Mouse (Mus musculus) bone marrow, adult 2 months (tissue): ENCODE results near the gene Nudc. TPM values are rescaled to one million over a fixed set of nuclear protein-coding genes. Genes with fewer than 3 reads are reported as not detected.
"Not testable (repeated sequence)": the region's sequence is repeated elsewhere in the genome, so short reads cannot be mapped to it uniquely, and the experiment has no call there.

Source experiments
- H3K27ac ChIP-seq: fragments of 200-500 bp; 2 replicates; pipeline ENCODE4 v1.5.1; 2012; ENCODE audit warnings: low read depth, mild to moderate bottlenecking, control low read depth, inconsistent platforms, low read length; ENCODE audit not compliant: control insufficient read depth, poor library complexity, insufficient read depth
- H3K4me1 ChIP-seq: fragments of 200-500 bp; 2 replicates; pipeline ENCODE4 v1.6.1; 2011; ENCODE audit warnings: low read length; ENCODE audit not compliant: control insufficient read depth, insufficient read depth
- H3K4me3 ChIP-seq: fragments of 200-500 bp; replicated peaks from 2 replicates; pipeline ENCODE3; 2011; ENCODE audit warnings: mild to moderate bottlenecking, low read depth, low read length, control low read depth; ENCODE audit not compliant: control insufficient read depth
- CTCF ChIP-seq: fragments of 200-500 bp; IDR thresholded peaks from 2 replicates; pipeline ENCODE4 v1.5.1; 2011; ENCODE audit warnings: low read length, control low read depth; ENCODE audit not compliant: control insufficient read depth, insufficient read depth
- POLR2A ChIP-seq: fragments of 200-500 bp; IDR thresholded peaks from 2 replicates; pipeline ENCODE4 v1.6.1; 2011; ENCODE audit warnings: low read depth, mild to moderate bottlenecking, control low read depth, low read length, borderline replicate concordance; ENCODE audit not compliant: control insufficient read depth
- WGBS: fragments of 180-500 bp; shearing (Covaris S2); methylation state at CpG from one replicate; pipeline ENCODE4 v1.1.7; 2018; 5-methylcytosine and 5-hydroxymethylcytosine counted together
- polyA plus RNA-seq: library from polyadenylated mRNA; stranded (reverse); fragments of >200 nt; gene quantifications from 2 replicates; pipeline ENCODE4 v1.2.4, GENCODE M21; 2011; ENCODE audit warnings: low replicate concordance; ENCODE audit not compliant: missing spikeins, insufficient read depth, insufficient read length

Nudc gene
- polyA plus RNA-seq, 1 experiment = 84.5 TPM

GRCm38 (mm10) chr4:133518601-133519368 is 27.0 kb downstream of the Nudc start, which contains the start of gene Kdf1:
TSS of gene Kdf1 (plus strand) at chr4:133518963.
- Histone ChIP-seq H3K27ac (no peak within 1 kb of the TSS; the same call in 1 of the 2 replicates), H3K4me3 (no peak within 1 kb of the TSS), H3K4me1 (no peaks in the 10 kb centered on the region; the same call in 1 of the 2 replicates)
- no peak for TF ChIP-seq CTCF
- no peak for TF ChIP-seq POLR2A
- 8% methylated on average over 69 of the region's 69 CpGs for WGBS

GRCm38 (mm10) chr4:133512972-133513371 is 32.8 kb downstream of the Nudc start:
- Histone ChIP-seq H3K4me3 (no peak overlapping the region), H3K27ac (no peak overlapping the region), H3K4me1 (no peaks in the 10 kb centered on the region)
- peak; percentile 88 for TF ChIP-seq CTCF
- no peak for TF ChIP-seq POLR2A
- 10% methylated on average over 8 of the region's 8 CpGs for WGBS

- 58% methylated on average over 5 of the region's 5 CpGs for WGBS
- H3K4me3 ChIP-seq, H3K27ac ChIP-seq, H3K4me1 ChIP-seq: not testable (repeated sequence)
Observed at GRCm38 (mm10) chr4:133512511-133512910, 33.3 kb downstream of the Nudc start.

GRCm38 (mm10) chr4:133511050-133511449 is 34.7 kb downstream of the Nudc start:
- WGBS = 64% methylated on average over 5 of the region's 5 CpGs
- H3K4me1 ChIP-seq = no peaks in the 10 kb centered on the region
- no peak overlapping the region for H3K4me3 ChIP-seq
- H3K27ac ChIP-seq = no peak overlapping the region
- TF ChIP-seq CTCF (no peak), POLR2A (no peak)

GRCm38 (mm10) chr4:133508990-133509389 is 36.8 kb downstream of the Nudc start:
- WGBS = 83% methylated on average over 7 of the region's 7 CpGs
- H3K27ac ChIP-seq = no peak overlapping the region
- no peaks in the 10 kb centered on the region for H3K4me1 ChIP-seq
- H3K4me3 ChIP-seq = no peak overlapping the region
- no peak for TF ChIP-seq CTCF
- no peak for TF ChIP-seq POLR2A

- 16% methylated on average over 5 of the region's 5 CpGs for WGBS
- Histone ChIP-seq H3K27ac (peak overlapping the region; percentile 7; the same call in 1 of the 2 replicates), H3K4me3 (no peak overlapping the region), H3K4me1 (no peaks in the 10 kb centered on the region)
- TF ChIP-seq POLR2A = no peak
- TF ChIP-seq CTCF = no peak
Observed at GRCm38 (mm10) chr4:133506573-133506972, 39.2 kb downstream of the Nudc start.

- TF ChIP-seq CTCF (no peak), POLR2A (no peak)
- H3K4me3 ChIP-seq = no peak overlapping the region
- H3K4me1 ChIP-seq = no peaks in the 10 kb centered on the region
- H3K27ac ChIP-seq = no peak overlapping the region
- 60% methylated on average over 9 of the region's 9 CpGs for WGBS
Observed at GRCm38 (mm10) chr4:133504755-133505485, 40.9 kb downstream of the Nudc start.

GRCm38 (mm10) chr4:133504300-133504699 is 41.5 kb downstream of the Nudc start:
- whole genome bisulfite sequencing = 48% methylated on average over 5 of the region's 5 CpGs
- no peak overlapping the region for H3K27ac ChIP-seq
- TF ChIP-seq CTCF = no peak
- no peak for TF ChIP-seq POLR2A
- no peaks in the 10 kb centered on the region for H3K4me1 ChIP-seq
- H3K4me3 ChIP-seq = no peak overlapping the region

GRCm38 (mm10) chr4:133501514-133501913 is 44.3 kb downstream of the Nudc start:
- Histone ChIP-seq H3K4me1 (no peaks in the 10 kb centered on the region), H3K4me3 (no peak overlapping the region), H3K27ac (no peak overlapping the region)
- TF ChIP-seq POLR2A = no peak
- TF ChIP-seq CTCF = no peak
- 9% methylated on average over 7 of the region's 7 CpGs for WGBS
